Mouse (Mus musculus): Measurements from ENCODE around the gene Clcn6. TPM values are rescaled to one million over a fixed set of nuclear protein-coding genes. Genes with fewer than 3 reads are reported as not detected.

Gene Clcn6
- polyA plus RNA-seq, 1 experiment: 0.11 TPM

- Histone ChIP-seq H3K27me3 (ENCODE audit: control insufficient read depth) (no peaks in the 10 kb centered on the region), H3K4me3 (replicated peaks) (no peak overlapping the region), H3K9me3 (ENCODE audit: control insufficient read depth, low read length) (no peaks in the 10 kb centered on the region), H3K4me1 (ENCODE audit: control insufficient read depth) (peaks cover 37% of the 10 kb centered on the region), H3K36me3 (ENCODE audit: control insufficient read depth) (peaks cover 11% of the 10 kb centered on the region)
- TF ChIP-seq TAL1 (IDR thresholded peaks at IDR 0.05; ENCODE audit: low read length): no peak
- no peak for TF ChIP-seq GATA1 (IDR thresholded peaks at IDR 0.05; ENCODE audit: low read length)
Observed at GRCm38 (mm10) chr4:148082257-148083044, 43.8 kb upstream of the Clcn6 start.

- no peaks in the 10 kb centered on the region for H3K27me3 ChIP-seq (ENCODE audit: control insufficient read depth)
- H3K9me3 ChIP-seq (ENCODE audit: control insufficient read depth, low read length): no peaks in the 10 kb centered on the region
- H3K4me1 ChIP-seq (ENCODE audit: control insufficient read depth): peaks cover 31% of the 10 kb centered on the region
- no peak overlapping the region for H3K4me3 ChIP-seq (replicated peaks)
- peaks cover 11% of the 10 kb centered on the region for H3K36me3 ChIP-seq (ENCODE audit: control insufficient read depth)
- no peak for TF ChIP-seq TAL1 (IDR thresholded peaks at IDR 0.05; ENCODE audit: low read length)
- TF ChIP-seq GATA1 (IDR thresholded peaks at IDR 0.05; ENCODE audit: low read length): no peak
Observed at GRCm38 (mm10) chr4:148081201-148081600, 42.6 kb upstream of the Clcn6 start.

GRCm38 (mm10) chr4:148080597-148080973 is 42.0 kb upstream of the Clcn6 start:
- H3K4me1 ChIP-seq (ENCODE audit: control insufficient read depth): peaks cover 29% of the 10 kb centered on the region
- H3K9me3 ChIP-seq (ENCODE audit: control insufficient read depth, low read length): no peaks in the 10 kb centered on the region
- H3K36me3 ChIP-seq (ENCODE audit: control insufficient read depth): peaks cover 11% of the 10 kb centered on the region
- no peaks in the 10 kb centered on the region for H3K27me3 ChIP-seq (ENCODE audit: control insufficient read depth)
- H3K4me3 ChIP-seq (replicated peaks): no peak overlapping the region
- TF ChIP-seq GATA1 (IDR thresholded peaks at IDR 0.05; ENCODE audit: low read length): no peak
- no peak for TF ChIP-seq TAL1 (IDR thresholded peaks at IDR 0.05; ENCODE audit: low read length)

- peaks cover 11% of the 10 kb centered on the region for H3K36me3 ChIP-seq (ENCODE audit: control insufficient read depth)
- no peaks in the 10 kb centered on the region for H3K9me3 ChIP-seq (ENCODE audit: control insufficient read depth, low read length)
- TF ChIP-seq TAL1 (IDR thresholded peaks at IDR 0.05; ENCODE audit: low read length): no peak
- TF ChIP-seq GATA1 (IDR thresholded peaks at IDR 0.05; ENCODE audit: low read length): no peak
- peaks cover under 1% of the 10 kb centered on the region; the same call in 1 of the 2 replicates for H3K27me3 ChIP-seq (ENCODE audit: control insufficient read depth)
- no peak overlapping the region for H3K4me3 ChIP-seq (replicated peaks)
- peaks cover 32% of the 10 kb centered on the region for H3K4me1 ChIP-seq (ENCODE audit: control insufficient read depth)
Observed at GRCm38 (mm10) chr4:148079944-148080596, 41.4 kb upstream of the Clcn6 start.

- no peak overlapping the region for H3K4me3 ChIP-seq (replicated peaks)
- peaks cover 4% of the 10 kb centered on the region for H3K27me3 ChIP-seq (ENCODE audit: control insufficient read depth)
- H3K4me1 ChIP-seq (ENCODE audit: control insufficient read depth): peaks cover 34% of the 10 kb centered on the region
- no peaks in the 10 kb centered on the region for H3K9me3 ChIP-seq (ENCODE audit: control insufficient read depth, low read length)
- TF ChIP-seq GATA1 (IDR thresholded peaks at IDR 0.05; ENCODE audit: low read length) (no peak), TAL1 (IDR thresholded peaks at IDR 0.05; ENCODE audit: low read length) (no peak)
- H3K36me3 ChIP-seq (ENCODE audit: control insufficient read depth): peaks cover 11% of the 10 kb centered on the region
Observed at GRCm38 (mm10) chr4:148079212-148079611, 40.6 kb upstream of the Clcn6 start.

GRCm38 (mm10) chr4:148075881-148076280 is 37.3 kb upstream of the Clcn6 start:
- H3K9me3 ChIP-seq (ENCODE audit: control insufficient read depth, low read length): no peaks in the 10 kb centered on the region
- H3K4me1 ChIP-seq (ENCODE audit: control insufficient read depth): peaks cover 16% of the 10 kb centered on the region
- H3K36me3 ChIP-seq (ENCODE audit: control insufficient read depth): peaks cover 7% of the 10 kb centered on the region
- TF ChIP-seq TAL1 (IDR thresholded peaks at IDR 0.05; ENCODE audit: low read length) (no peak), GATA1 (IDR thresholded peaks at IDR 0.05; ENCODE audit: low read length) (no peak)
- peaks cover 4% of the 10 kb centered on the region for H3K27me3 ChIP-seq (ENCODE audit: control insufficient read depth)
- H3K4me3 ChIP-seq (replicated peaks): no peak overlapping the region

- Histone ChIP-seq H3K4me3 (replicated peaks) (peak overlapping the region; percentile 60), H3K36me3 (ENCODE audit: control insufficient read depth) (peaks cover 4% of the 10 kb centered on the region), H3K9me3 (ENCODE audit: control insufficient read depth, low read length) (no peaks in the 10 kb centered on the region), H3K4me1 (ENCODE audit: control insufficient read depth) (peaks cover 16% of the 10 kb centered on the region), H3K27me3 (ENCODE audit: control insufficient read depth) (peaks cover 4% of the 10 kb centered on the region)
- no peak for TF ChIP-seq GATA1 (IDR thresholded peaks at IDR 0.05; ENCODE audit: low read length)
- no peak for TF ChIP-seq TAL1 (IDR thresholded peaks at IDR 0.05; ENCODE audit: low read length)
Observed at GRCm38 (mm10) chr4:148075259-148075658, 36.6 kb upstream of the Clcn6 start.

- TF ChIP-seq TAL1 (IDR thresholded peaks at IDR 0.05; ENCODE audit: low read length) (no peak), GATA1 (IDR thresholded peaks at IDR 0.05; ENCODE audit: low read length) (no peak)
- no peaks in the 10 kb centered on the region for H3K36me3 ChIP-seq (ENCODE audit: control insufficient read depth)
- H3K27me3 ChIP-seq (ENCODE audit: control insufficient read depth): peaks cover 4% of the 10 kb centered on the region
- no peaks in the 10 kb centered on the region for H3K9me3 ChIP-seq (ENCODE audit: control insufficient read depth, low read length)
- peaks cover 16% of the 10 kb centered on the region for H3K4me1 ChIP-seq (ENCODE audit: control insufficient read depth)
- peak overlapping the region; percentile 60 for H3K4me3 ChIP-seq (replicated peaks)
Observed at GRCm38 (mm10) chr4:148074521-148075189, 36.0 kb upstream of the Clcn6 start.

- no peak overlapping the region for H3K4me3 ChIP-seq (replicated peaks)
- H3K4me1 ChIP-seq (ENCODE audit: control insufficient read depth): peaks cover 16% of the 10 kb centered on the region
- no peak for TF ChIP-seq GATA1 (IDR thresholded peaks at IDR 0.05; ENCODE audit: low read length)
- TF ChIP-seq TAL1 (IDR thresholded peaks at IDR 0.05; ENCODE audit: low read length): no peak
- no peaks in the 10 kb centered on the region for H3K9me3 ChIP-seq (ENCODE audit: control insufficient read depth, low read length)
- H3K27me3 ChIP-seq (ENCODE audit: control insufficient read depth): peaks cover 4% of the 10 kb centered on the region
- H3K36me3 ChIP-seq (ENCODE audit: control insufficient read depth): no peaks in the 10 kb centered on the region
Observed at GRCm38 (mm10) chr4:148071508-148071907, 32.9 kb upstream of the Clcn6 start.

All from erythroblast, embryonic 14.5 days (primary cell).